Mouse (Mus musculus): ENCODE data around the gene Scamp5. TPM values are rescaled to one million over a fixed set of nuclear protein-coding genes. Genes with fewer than 3 reads are reported as not detected.

Gene Scamp5
- 5.4 and 8.2 TPM in 2 replicates for total RNA-seq (2014; fragmentation: Nextera tagmentation)
- total RNA-seq (2017), result 1.6 and 2.2 TPM in 2 replicates

- ATAC-seq (replicated peaks; ENCODE audit: poor library complexity, severe bottlenecking), result peak; percentile 97
Observed at GRCm38 (mm10) chr9:57467896-57468549, at the start of gene Scamp5. Gene Scamp5 (minus strand): TSS chr9:57468060.

DNA sequence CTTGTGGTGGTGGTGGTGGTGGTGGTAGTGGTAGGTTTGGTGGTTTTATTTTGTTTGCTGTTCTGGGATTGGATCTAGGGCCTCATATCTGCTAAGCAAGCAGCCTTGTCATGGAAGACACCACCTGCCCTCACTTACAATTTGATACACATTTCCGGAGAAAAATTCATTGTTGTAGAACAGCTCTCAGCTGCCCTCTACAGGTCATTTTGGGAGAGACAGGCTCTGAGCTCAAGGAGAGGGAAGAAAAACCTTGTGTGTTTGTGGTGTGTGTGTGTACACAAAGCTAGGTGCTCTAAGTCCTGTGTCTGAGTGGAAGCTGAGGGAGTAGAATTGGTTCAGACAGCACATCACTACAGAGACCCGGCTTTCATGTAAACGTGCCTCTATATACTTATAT, 49.3 kb upstream of the Scamp5 start:
- peak; percentile 39 for ATAC-seq (replicated peaks; ENCODE audit: poor library complexity, severe bottlenecking)

GRCm38 (mm10) chr9:57510577-57510976, 42.7 kb upstream of the Scamp5 start:
- peak; percentile 50 for ATAC-seq (replicated peaks; ENCODE audit: poor library complexity, severe bottlenecking)

- ATAC-seq (replicated peaks; ENCODE audit: poor library complexity, severe bottlenecking), result 0 out of 2 replicates have a peak, but pooled peaks have one; percentile 17
Observed at GRCm38 (mm10) chr9:57505700-57506099, 37.8 kb upstream of the Scamp5 start.

GRCm38 (mm10) chr9:57504891-57505290, 37.0 kb upstream of the Scamp5 start:
- no peak for ATAC-seq (replicated peaks; ENCODE audit: poor library complexity, severe bottlenecking)

GRCm38 (mm10) chr9:57504381-57504700, 36.5 kb upstream of the Scamp5 start:
- peak; percentile 67 for ATAC-seq (replicated peaks; ENCODE audit: poor library complexity, severe bottlenecking)

- ATAC-seq (replicated peaks; ENCODE audit: poor library complexity, severe bottlenecking), result peak; percentile 31
Observed at GRCm38 (mm10) chr9:57503622-57504380, 35.9 kb upstream of the Scamp5 start, which contains the start of gene Rpp25. Gene Rpp25 (plus strand): TSS chr9:57504026.

GRCm38 (mm10) chr9:57502911-57503621, 35.2 kb upstream of the Scamp5 start:
- no peak for ATAC-seq (replicated peaks; ENCODE audit: poor library complexity, severe bottlenecking)

GRCm38 (mm10) chr9:57501861-57502260, 34.0 kb upstream of the Scamp5 start:
- ATAC-seq (replicated peaks; ENCODE audit: poor library complexity, severe bottlenecking), result no peak

- ATAC-seq (replicated peaks; ENCODE audit: poor library complexity, severe bottlenecking), result no peak
Observed at GRCm38 (mm10) chr9:57501452-57501851, 33.6 kb upstream of the Scamp5 start.

- ATAC-seq (replicated peaks; ENCODE audit: poor library complexity, severe bottlenecking), result no peak
Observed at GRCm38 (mm10) chr9:57498536-57498935, 30.7 kb upstream of the Scamp5 start.

GRCm38 (mm10) chr9:57497236-57497635, 29.4 kb upstream of the Scamp5 start:
- no peak for ATAC-seq (replicated peaks; ENCODE audit: poor library complexity, severe bottlenecking)

DNA sequence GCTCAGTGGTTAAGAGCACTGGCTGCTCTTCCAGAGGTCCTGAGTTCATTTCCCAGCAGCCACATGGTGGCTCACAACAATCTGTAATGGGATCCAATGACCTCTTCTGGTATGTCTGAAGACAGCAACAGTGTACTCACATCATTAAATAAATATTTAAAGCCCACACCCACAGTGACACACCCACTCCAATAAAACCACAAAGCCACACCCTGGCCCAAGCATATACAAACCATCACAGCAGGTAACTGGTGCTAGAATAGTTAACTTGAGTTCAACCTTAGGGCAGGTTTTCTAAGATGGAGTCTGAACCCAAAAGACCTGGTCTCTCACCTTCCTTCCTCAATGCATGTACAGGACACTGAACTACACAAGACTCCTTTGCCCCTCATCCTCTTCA, 27.1 kb upstream of the Scamp5 start:
- ATAC-seq (replicated peaks; ENCODE audit: poor library complexity, severe bottlenecking), result no peak

GRCm38 (mm10) chr9:57493532-57493931, 25.7 kb upstream of the Scamp5 start:
- ATAC-seq (replicated peaks; ENCODE audit: poor library complexity, severe bottlenecking), result no peak

DNA sequence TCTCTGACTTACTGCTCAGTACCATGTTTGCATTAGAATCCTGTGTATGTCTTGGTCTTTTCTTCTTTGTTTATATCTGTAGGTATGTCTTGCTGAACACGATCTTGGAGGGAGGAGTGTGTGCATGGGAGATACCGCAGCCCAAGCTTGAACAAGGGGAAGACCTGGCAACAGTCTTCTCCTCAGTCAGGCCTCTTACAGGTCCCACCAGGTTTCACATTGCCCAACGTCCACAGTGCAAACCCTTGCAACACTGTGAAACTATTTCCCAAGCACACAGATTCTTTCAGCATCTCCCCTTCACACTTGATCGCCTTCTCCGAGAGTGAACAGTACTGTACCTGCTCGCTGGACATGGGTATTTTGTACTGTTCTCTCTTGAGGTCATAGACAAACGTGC, 19.9 kb upstream of the Scamp5 start:
- peak; percentile 55 for ATAC-seq (replicated peaks; ENCODE audit: poor library complexity, severe bottlenecking)

GRCm38 (mm10) chr9:57485774-57486173, 17.9 kb upstream of the Scamp5 start:
- peak; percentile 68 for ATAC-seq (replicated peaks; ENCODE audit: poor library complexity, severe bottlenecking)

GRCm38 (mm10) chr9:57468914-57469313, 1.1 kb upstream of the Scamp5 start:
- ATAC-seq (replicated peaks; ENCODE audit: poor library complexity, severe bottlenecking), result no peak

- ATAC-seq (replicated peaks; ENCODE audit: poor library complexity, severe bottlenecking), result 0 out of 2 replicates have a peak, but pooled peaks have one; percentile 2
Observed at GRCm38 (mm10) chr9:57467271-57467771, 539 bp downstream of the Scamp5 start.

GRCm38 (mm10) chr9:57466101-57466500, 1.8 kb downstream of the Scamp5 start:
- ATAC-seq (replicated peaks; ENCODE audit: poor library complexity, severe bottlenecking), result peak; percentile 58

GRCm38 (mm10) chr9:57462866-57463265, 5.0 kb downstream of the Scamp5 start:
- no peak for ATAC-seq (replicated peaks; ENCODE audit: poor library complexity, severe bottlenecking)

GRCm38 (mm10) chr9:57459707-57460106, 8.2 kb downstream of the Scamp5 start:
- ATAC-seq (replicated peaks; ENCODE audit: poor library complexity, severe bottlenecking), result no peak

Data from granulocyte monocyte progenitor cell, adult 5-6 weeks (primary cell).